Mouse (Mus musculus) natural killer cell, adult 2 months (primary cell): ENCODE data around the gene Gtf2ird1.
A peak's percentile ranks its signal among the peaks of the same experiment; 100 is the strongest.
"Not testable (repeated sequence)": the region's sequence is repeated elsewhere in the genome, so short reads cannot be mapped to it uniquely, and the experiment has no call there.

Source experiments
- DNase-seq, 2 experiments: peaks; one replicate each; pipeline ENCODE4 v3.0.0; 2022; ENCODE audit warnings: low spot score in 2 of 2

Gtf2ird1 gene

DNA sequence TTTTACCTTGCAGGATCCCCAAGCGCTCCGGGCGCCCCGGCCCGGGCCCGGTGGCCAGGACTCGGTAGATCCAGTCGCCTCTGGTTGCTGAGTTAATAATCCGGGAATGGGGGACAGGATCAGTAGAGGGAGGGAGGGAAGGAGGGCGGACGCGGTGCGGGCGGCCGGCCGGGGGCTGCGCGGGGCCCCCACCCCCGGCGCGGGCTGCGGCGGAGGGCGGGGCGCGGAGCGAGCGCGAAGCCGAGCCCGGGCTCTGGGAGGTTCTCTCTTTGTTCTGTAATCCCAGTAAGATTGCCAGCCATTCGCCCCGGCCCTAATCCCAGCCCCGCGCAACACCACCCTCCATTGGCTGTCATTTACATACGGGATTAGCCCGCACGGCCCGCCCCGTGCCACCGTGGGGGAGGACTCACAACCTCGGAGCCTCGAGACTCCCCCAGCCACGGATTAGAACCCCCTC, at the start of gene Gtf2ird1:
Gene Gtf2ird1 (minus strand): TSS at position 214 of the 460 bp plus-strand sequence.
- peak in 1 of 2 experiments; percentile 18 for DNase-seq

- no peak for DNase-seq
Measured at GRCm38 (mm10) chr5:134505810-134506292, 49.3 kb upstream of the Gtf2ird1 start.

- DNase-seq = no peak
Measured at GRCm38 (mm10) chr5:134502591-134502990, 46.1 kb upstream of the Gtf2ird1 start.

- no peak for DNase-seq
Measured at GRCm38 (mm10) chr5:134501453-134501852, 44.9 kb upstream of the Gtf2ird1 start.

DNA sequence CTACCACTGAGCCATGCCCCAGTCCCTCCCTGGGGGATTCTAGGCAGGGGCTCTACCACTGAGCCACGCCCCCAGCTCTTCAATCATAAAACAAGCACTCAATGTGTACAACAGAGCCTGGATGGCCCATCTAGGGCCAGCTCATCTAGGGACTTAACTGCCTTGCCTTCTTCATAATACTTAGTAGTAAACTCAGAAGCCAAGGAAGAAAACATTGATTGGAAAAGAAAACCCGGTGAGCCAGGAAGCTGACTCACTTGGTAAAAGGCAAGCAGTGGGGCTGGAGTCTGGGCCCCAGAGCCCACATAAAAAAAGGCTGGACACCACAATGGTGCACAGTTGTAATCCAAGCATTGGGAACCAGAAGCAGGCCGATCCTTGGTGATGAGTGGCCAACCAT, 44.2 kb upstream of the Gtf2ird1 start:
- no peak for DNase-seq

- DNase-seq = peak; percentile 23 to 46
Measured at GRCm38 (mm10) chr5:134500062-134500461, 43.5 kb upstream of the Gtf2ird1 start.

DNA sequence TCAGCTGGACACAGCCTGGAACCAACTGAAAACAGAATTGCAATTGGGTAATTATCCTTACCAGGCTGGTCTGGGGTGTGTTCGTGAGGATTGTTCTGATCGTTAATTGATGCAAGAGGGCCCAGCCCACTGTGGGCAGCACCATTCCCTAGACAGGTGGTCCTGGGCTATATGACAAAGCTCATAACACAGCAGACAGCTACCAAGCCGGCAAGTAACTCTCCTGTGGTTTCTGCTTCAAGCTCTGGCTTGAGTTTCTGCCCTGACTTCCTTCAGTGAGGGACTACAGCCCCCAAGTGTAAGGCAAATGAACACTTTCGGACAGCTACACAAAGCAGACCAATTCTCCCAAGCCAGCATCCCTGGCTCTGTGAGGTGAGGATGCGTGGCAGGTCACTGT, 40.5 kb upstream of the Gtf2ird1 start:
- no peak for DNase-seq

GRCm38 (mm10) chr5:134495796-134496195, 39.3 kb upstream of the Gtf2ird1 start:
- no peak for DNase-seq

DNA sequence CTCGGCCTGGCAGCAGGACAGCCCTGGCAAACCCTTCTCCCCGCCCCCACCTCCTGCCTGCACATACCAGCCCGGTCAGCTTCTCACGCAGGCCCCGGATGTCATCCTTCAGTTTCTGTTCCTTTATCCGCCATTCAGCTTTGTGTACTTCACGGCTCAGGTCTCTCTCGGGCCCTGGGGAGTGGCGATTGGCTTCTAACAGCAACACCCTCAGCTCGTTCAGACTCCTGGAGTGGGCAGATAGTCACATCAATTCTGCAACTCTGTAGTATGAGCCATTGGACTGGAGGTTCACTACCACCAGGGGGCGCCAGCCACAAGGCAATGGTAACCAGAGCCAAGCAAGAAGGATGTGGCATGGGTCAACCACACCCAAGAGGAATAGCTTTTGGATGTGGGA, 37.6 kb upstream of the Gtf2ird1 start:
- DNase-seq = peak; percentile 79 to 89

DNA sequence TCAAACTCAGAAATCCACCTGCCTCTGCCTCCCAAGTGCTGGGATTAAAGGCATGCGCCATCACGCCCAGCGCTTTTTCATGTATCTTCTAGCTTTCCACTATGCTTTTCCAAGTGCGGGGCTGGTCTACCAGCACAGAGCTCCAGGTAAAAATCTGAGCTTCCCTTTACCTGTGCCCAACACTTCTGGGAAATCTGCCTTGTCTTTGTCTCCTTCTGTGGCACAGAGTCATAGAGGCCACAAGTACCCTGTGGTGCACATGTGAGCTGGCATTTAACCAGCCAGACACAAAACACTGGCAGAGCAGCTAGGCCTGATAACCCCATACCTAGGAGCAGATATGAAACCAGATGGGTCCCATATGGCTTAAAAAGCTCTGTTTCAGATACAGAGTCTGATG, 36.4 kb upstream of the Gtf2ird1 start:
- no peak for DNase-seq

DNA sequence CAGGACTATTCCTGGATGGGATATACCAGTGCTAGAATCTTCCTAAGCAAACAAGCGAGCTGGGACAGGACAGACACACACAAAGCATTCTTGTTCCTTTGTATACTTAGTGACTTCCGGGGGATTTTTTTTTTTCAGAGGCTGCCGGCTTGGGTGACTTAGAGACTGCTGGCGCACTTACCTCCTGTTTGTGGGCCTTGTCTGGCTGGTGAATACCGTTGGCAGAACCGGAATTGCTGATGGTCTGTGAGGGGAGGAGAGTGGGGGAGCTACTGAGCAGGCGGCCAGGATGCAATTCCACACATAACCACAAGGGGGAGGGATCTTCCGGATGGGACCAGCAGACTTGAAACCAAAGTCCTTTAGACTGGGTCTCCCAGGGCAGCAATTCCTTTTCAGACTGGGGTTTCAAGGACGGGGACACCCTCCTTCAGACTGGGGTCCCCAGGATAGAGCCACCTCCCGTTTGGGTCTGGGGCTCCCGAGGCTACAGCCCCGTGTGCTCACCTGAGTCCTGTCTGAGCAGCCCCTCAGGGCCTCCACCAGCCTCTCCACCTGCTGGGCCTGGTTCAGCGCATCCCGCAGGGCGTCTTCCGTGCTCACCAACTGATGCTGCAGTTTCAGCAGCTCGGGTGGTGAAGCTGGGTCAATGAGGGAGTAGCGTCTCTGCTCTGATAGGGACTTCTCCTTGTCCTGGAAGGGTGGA, 35.3 kb upstream of the Gtf2ird1 start:
- peak; percentile 86 to 91 for DNase-seq

- DNase-seq = no peak
Measured at GRCm38 (mm10) chr5:134491206-134491605, 34.7 kb upstream of the Gtf2ird1 start.

- peak; percentile 45 to 49 for DNase-seq
Measured at GRCm38 (mm10) chr5:134490465-134490864, 33.9 kb upstream of the Gtf2ird1 start.

DNA sequence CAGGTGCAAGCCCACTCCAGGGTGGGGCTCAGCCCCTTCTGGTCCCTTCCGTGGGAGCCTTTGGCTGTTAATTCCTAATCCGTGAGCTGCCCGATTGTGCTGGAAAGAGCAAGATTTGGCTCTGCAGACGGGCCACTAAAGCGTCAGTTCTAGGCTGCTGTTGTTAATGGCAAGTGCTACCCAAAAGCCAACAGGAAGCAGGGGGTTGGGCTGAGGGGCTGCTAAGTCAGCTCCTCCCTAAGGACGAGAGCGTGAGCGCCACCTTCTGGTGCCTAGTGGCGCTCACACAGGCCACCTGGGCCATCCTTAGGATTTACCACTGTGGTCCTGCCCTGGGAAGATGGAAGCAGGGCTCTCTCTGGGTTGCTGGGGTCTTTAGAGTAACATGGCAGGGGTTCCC, 33.1 kb upstream of the Gtf2ird1 start:
- DNase-seq = peak; percentile 52 to 54

DNA sequence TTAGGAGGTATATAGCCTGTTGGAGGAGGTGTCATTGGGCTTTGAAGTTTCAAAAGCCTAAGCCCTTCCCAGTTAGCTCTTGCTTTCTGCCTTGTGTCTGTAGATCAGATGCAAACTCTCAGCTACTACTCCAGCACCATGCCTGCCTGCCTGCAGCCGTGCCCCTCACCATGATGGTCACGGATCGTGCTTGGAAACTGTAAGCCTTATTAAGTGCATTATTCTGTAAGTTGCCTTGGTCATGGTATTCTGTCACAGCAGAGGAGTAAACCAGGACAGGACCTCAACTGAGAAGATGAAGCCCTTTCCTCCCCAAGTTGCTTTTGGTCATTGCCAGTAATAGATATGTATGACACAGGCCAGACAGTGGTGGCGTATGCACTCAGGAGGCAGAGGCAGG, 32.1 kb upstream of the Gtf2ird1 start:
- DNase-seq = no peak

DNA sequence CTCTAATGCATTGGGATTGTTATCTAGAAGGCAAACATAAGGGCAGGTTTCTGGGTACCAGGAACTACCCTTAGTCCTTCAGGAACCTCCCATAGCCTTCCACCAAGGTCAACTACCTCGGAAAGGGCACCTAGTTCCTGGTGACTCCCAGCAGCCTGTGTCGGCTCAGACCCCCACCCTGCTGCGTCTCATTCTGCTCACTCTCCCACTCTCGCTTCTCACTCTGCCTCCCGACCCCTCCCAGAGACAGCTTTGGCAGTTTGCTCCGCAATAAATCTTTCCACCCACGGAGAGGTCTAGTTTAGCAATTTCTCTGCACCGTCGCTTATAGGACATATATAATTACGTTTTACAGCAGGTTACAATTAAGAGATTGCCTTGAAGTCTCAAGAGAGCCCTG, 31.5 kb upstream of the Gtf2ird1 start:
- no peak for DNase-seq

GRCm38 (mm10) chr5:134485900-134486665, 29.6 kb upstream of the Gtf2ird1 start:
- peak; percentile 51 to 72 for DNase-seq

DNA sequence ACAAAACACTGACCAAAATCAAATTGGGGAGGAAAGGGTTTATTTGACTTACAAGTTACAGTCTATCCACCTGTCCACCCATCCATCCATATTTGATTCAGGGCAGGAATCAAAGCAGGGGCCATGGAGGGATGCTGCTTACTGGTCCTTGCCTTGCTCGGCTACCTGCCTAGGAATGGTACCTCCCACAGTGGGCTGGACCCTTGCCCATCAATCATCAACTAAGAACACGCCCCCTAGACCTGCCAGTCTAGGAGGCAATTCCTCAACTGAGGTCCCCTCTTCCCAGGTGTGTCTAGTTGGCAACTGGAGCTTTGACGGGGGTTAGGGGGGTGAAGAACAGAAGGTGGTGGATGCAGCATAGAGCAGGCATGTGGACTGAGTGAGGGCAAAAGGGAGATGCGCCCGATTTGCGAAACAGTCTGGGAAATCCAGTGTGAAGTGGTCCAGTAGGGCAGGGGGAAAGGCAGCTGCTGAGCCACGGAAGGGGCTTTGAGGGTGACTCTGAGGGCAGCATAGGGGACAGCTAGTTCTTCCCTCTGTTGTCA, 28.7 kb upstream of the Gtf2ird1 start:
- DNase-seq = no peak

- DNase-seq = no peak
Measured at GRCm38 (mm10) chr5:134483291-134483690, 26.8 kb upstream of the Gtf2ird1 start.

DNA sequence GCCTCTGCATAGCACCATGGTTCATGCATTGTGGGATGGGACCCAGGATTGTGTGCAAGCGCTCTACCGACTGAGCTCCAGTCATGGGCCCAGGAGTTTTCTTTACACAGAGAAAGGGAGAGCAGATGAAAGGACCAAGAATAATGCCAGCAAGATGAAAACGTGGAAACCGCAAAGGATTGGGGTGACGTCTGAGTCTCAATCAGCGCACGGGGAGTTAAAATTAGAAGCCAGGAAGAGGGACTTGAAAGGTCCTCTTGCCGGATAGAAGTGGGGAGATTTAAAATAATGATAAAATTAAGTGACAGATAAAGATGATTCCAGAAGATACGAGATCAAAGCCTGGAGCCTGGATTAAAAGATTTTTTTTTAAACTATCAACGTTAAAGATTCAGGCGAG, 25.8 kb upstream of the Gtf2ird1 start:
- no peak for DNase-seq

GRCm38 (mm10) chr5:134478886-134479285, 22.4 kb upstream of the Gtf2ird1 start:
- DNase-seq = not testable (repeated sequence)

DNA sequence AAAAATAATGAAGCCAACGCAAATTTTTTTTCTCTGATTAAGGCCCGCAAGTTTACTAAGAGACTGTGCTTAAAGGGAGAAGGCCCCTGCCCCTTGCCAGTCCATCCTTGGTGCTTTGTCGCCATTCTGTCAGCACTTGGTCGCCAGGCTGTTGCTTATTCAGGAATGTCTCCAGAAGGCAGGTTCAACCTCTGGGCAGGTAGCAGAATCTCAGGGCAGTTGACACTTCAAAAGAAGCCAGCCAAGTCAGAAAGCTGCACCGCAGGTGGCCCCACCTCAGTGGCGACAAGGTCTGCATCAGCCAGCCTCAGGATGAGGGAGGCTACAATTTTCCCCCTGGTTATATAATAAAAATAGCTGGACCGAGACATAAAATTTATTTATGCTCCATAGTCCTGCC, 19.2 kb upstream of the Gtf2ird1 start:
- DNase-seq = not testable (repeated sequence)
